Mouse (Mus musculus): Measurements from ENCODE around the gene Prkacb. TPM values are rescaled to one million over a fixed set of nuclear protein-coding genes. Genes with fewer than 3 reads are reported as not detected.

The Prkacb gene
- polyA plus RNA-seq, 1 experiment, result 26.1 TPM

DNA sequence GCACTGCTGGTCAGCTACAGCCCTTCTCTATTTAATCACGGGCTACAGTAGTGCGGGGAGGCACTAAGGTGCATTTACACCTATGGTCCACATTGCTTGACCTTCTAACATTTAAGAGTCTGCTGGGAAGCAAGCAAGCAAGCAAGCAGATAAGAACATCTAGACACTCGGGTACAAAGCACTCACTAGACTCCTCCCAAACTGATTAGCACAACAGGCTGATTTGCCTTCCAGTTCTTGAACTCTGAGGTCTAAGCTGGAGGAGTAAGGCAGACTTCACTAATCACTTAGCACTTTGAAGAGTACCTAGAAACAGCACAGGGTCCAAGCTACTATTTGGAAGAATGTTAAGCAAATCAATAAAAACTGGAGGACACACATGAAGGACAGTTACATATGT is 77.1 kb downstream of the Prkacb start:
- DNase-seq, result no peak
- TF ChIP-seq POLR2A (IDR thresholded peaks at IDR 0.05; ENCODE audit: borderline replicate concordance, extremely low read depth, low read depth, low read length) (no peak), CTCF (IDR thresholded peaks at IDR 0.05; ENCODE audit: insufficient read depth, low read length) (no peak)
- no peak overlapping the region for H3K4me3 ChIP-seq (replicated peaks; ENCODE audit: extremely low read depth, low read depth, low read length)
- no peaks in the 10 kb centered on the region for H3K4me1 ChIP-seq (ENCODE audit: control insufficient read depth, insufficient read depth, low read length)
- 63% methylated on average over 3 of the region's 3 CpGs for WGBS

- no peak for DNase-seq
- WGBS, result 74% methylated on average over 9 of the region's 9 CpGs
- Histone ChIP-seq H3K4me1 (ENCODE audit: control insufficient read depth, insufficient read depth, low read length) (no peaks in the 10 kb centered on the region), H3K4me3 (replicated peaks; ENCODE audit: extremely low read depth, low read depth, low read length) (no peak overlapping the region)
- TF ChIP-seq CTCF (IDR thresholded peaks at IDR 0.05; ENCODE audit: insufficient read depth, low read length) (no peak), POLR2A (IDR thresholded peaks at IDR 0.05; ENCODE audit: borderline replicate concordance, extremely low read depth, low read depth, low read length) (no peak)
These were observed 77.7 kb downstream of the Prkacb start for GRCm38 (mm10) chr3:146734907-146735629.

GRCm38 (mm10) chr3:146731499-146731898 is 81.3 kb downstream of the Prkacb start:
- DNase-seq, result no peak
- no peak for TF ChIP-seq CTCF (IDR thresholded peaks at IDR 0.05; ENCODE audit: insufficient read depth, low read length)
- TF ChIP-seq POLR2A (IDR thresholded peaks at IDR 0.05; ENCODE audit: borderline replicate concordance, extremely low read depth, low read depth, low read length), result no peak
- 90% methylated on average over 11 of the region's 11 CpGs for WGBS
- Histone ChIP-seq H3K4me3 (replicated peaks; ENCODE audit: extremely low read depth, low read depth, low read length) (no peak overlapping the region), H3K4me1 (ENCODE audit: control insufficient read depth, insufficient read depth, low read length) (no peaks in the 10 kb centered on the region)

DNA sequence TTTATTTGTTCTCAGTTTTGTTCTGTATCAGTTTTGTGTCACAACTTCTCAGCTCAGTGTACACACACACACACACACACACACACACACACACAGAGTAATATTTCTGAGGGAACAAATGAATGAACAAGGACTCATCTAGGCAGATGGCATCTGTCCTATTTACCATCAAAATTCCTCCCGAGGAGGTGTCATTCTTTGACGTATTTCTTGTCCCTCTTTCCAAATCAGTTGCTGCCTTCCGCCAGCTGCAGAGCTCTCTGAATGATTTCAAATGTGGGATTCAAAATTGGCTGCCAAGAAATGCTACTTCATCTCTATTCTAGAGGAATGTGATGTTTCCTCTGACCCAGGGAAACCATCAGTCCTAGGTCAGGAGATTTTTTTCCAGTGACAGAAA is 89.8 kb downstream of the Prkacb start:
- 63% methylated on average over 3 of the region's 3 CpGs for WGBS
- no peak for TF ChIP-seq CTCF (IDR thresholded peaks at IDR 0.05; ENCODE audit: insufficient read depth, low read length)
- TF ChIP-seq POLR2A (IDR thresholded peaks at IDR 0.05; ENCODE audit: borderline replicate concordance, extremely low read depth, low read depth, low read length), result no peak
- Histone ChIP-seq H3K4me3 (replicated peaks; ENCODE audit: extremely low read depth, low read depth, low read length) (no peak overlapping the region), H3K4me1 (ENCODE audit: control insufficient read depth, insufficient read depth, low read length) (no peaks in the 10 kb centered on the region)
- DNase-seq, result no peak

DNA sequence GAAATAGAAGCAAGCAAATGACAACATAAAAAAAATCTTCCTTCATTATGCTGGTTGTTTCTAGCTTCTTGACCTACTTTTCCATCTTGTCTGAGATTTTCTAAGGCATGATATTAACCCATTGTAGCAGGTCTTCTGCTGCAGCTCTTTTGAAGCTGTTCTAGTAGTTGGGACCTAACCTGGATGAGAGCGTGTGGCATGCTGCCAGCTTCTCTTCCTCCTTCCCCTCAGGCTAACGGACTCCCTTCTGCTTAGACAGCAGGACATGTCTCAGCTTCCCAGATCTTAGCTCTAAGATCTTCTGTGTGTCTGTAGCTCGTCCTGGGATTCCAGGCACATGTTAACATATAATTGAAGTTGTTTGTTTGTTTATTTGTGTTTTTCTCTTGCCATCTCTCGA is 93.1 kb downstream of the Prkacb start:
- no peak for TF ChIP-seq POLR2A (IDR thresholded peaks at IDR 0.05; ENCODE audit: borderline replicate concordance, extremely low read depth, low read depth, low read length)
- no peak for TF ChIP-seq CTCF (IDR thresholded peaks at IDR 0.05; ENCODE audit: insufficient read depth, low read length)
- WGBS, result 55% methylated on average over 4 of the region's 4 CpGs
- Histone ChIP-seq H3K4me1 (ENCODE audit: control insufficient read depth, insufficient read depth, low read length) (no peaks in the 10 kb centered on the region), H3K4me3 (replicated peaks; ENCODE audit: extremely low read depth, low read depth, low read length) (no peak overlapping the region)
- no peak for DNase-seq

DNA sequence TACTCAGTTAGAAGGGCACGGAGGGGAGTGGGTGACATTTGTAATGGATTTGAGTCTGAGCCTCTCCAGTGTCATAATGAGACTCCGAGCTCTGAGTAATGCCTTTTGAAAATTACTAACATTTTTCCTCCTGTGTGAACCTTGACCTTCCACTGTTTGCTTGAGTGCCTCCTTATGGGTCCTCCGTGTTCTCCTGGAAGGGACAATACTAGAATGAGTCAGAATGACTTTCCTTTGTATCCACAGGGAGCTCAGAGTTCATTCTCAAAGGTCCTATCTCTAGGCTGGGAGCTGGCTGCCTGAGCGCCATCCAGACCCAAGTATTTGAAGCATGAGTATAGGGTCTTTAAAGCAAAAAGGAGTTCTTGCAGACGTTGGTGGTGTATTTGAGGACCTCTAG is 94.5 kb downstream of the Prkacb start:
- H3K4me3 ChIP-seq (replicated peaks; ENCODE audit: extremely low read depth, low read depth, low read length), result no peak overlapping the region
- WGBS, result 69% methylated on average over 5 of the region's 5 CpGs
- DNase-seq, result no peak
- H3K4me1 ChIP-seq (ENCODE audit: control insufficient read depth, insufficient read depth, low read length), result no peaks in the 10 kb centered on the region
- TF ChIP-seq CTCF (IDR thresholded peaks at IDR 0.05; ENCODE audit: insufficient read depth, low read length), result no peak

DNA sequence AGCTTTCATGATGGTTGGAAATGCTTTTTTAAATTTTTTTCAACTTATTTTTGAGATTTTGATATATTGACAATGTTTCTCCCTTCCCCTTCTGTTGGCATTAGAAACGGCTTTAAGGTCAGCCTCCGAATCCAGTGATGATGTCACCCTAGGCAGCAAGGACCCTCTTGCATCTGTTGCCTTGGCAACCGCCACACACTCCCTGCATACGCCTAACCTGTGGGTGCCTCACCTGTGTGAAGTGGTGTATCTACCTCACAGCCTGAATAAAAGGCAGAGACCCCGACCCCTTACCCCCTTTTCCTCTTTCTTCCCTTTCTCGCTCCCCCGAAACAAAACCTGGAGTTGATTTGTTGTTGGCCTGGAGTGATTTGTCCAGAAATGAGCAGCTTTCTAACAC is 100.5 kb downstream of the Prkacb start:
- TF ChIP-seq CTCF (IDR thresholded peaks at IDR 0.05; ENCODE audit: insufficient read depth, low read length) (no peak), POLR2A (IDR thresholded peaks at IDR 0.05; ENCODE audit: borderline replicate concordance, extremely low read depth, low read depth, low read length) (no peak)
- WGBS, result 66% methylated on average over 7 of the region's 7 CpGs
- no peak for DNase-seq
- H3K4me1 ChIP-seq (ENCODE audit: control insufficient read depth, insufficient read depth, low read length), result no peaks in the 10 kb centered on the region
- H3K4me3 ChIP-seq (replicated peaks; ENCODE audit: extremely low read depth, low read depth, low read length), result no peak overlapping the region

DNA sequence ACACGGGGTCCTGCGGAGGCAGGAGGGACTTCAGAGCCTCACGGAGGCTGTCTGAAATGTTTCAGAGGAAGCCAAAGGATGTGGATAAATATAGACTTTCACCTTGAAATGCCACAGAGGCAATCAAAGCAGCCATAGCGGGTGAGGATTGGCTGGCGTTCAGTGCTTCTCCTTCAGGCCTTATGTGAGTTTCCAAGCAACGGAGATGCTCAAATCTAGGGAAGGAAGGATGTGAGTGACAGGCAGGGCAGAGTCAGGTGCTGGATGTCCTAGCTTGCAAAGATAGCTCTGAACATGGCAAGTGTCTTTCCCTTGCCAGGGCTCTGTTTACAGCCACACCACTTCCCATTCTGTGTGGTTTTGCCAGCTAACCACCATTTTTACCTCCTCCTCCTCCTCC is 101.2 kb downstream of the Prkacb start:
- Histone ChIP-seq H3K4me1 (ENCODE audit: control insufficient read depth, insufficient read depth, low read length) (no peaks in the 10 kb centered on the region), H3K4me3 (replicated peaks; ENCODE audit: extremely low read depth, low read depth, low read length) (no peak overlapping the region)
- WGBS, result 42% methylated on average over 6 of the region's 6 CpGs
- TF ChIP-seq POLR2A (IDR thresholded peaks at IDR 0.05; ENCODE audit: borderline replicate concordance, extremely low read depth, low read depth, low read length) (no peak), CTCF (IDR thresholded peaks at IDR 0.05; ENCODE audit: insufficient read depth, low read length) (no peak)
- no peak for DNase-seq

GRCm38 (mm10) chr3:146711084-146711483 is 101.7 kb downstream of the Prkacb start:
- WGBS, result 76% methylated on average over 7 of the region's 7 CpGs
- DNase-seq, result no peak
- H3K4me3 ChIP-seq (replicated peaks; ENCODE audit: extremely low read depth, low read depth, low read length), result no peak overlapping the region
- no peaks in the 10 kb centered on the region for H3K4me1 ChIP-seq (ENCODE audit: control insufficient read depth, insufficient read depth, low read length)
- no peak for TF ChIP-seq CTCF (IDR thresholded peaks at IDR 0.05; ENCODE audit: insufficient read depth, low read length)
- no peak for TF ChIP-seq POLR2A (IDR thresholded peaks at IDR 0.05; ENCODE audit: borderline replicate concordance, extremely low read depth, low read depth, low read length)

DNA sequence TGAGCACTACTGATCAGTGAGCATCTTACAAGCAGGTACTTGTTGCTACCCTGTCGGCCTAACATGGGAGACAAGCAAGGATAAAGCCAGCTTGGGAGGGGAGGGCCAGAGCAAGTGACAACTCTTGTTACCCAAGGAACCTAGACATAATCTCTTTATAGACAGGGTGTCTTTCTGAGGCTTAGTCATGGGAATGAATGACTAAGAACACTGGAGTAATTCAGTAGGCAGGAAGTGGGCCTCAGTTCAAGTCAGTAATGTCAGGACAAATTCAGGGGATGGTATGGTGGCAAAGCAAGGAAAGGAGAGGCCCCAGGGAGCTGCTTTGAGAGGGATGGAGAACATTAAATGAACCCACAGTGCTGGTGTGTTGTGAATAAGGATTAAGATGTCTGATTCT is 103.7 kb downstream of the Prkacb start:
- Histone ChIP-seq H3K4me3 (replicated peaks; ENCODE audit: extremely low read depth, low read depth, low read length) (no peak overlapping the region), H3K4me1 (ENCODE audit: control insufficient read depth, insufficient read depth, low read length) (no peaks in the 10 kb centered on the region)
- no peak for DNase-seq
- WGBS, result 97% methylated on average over 1 of the region's 1 CpGs
- no peak for TF ChIP-seq POLR2A (IDR thresholded peaks at IDR 0.05; ENCODE audit: borderline replicate concordance, extremely low read depth, low read depth, low read length)
- TF ChIP-seq CTCF (IDR thresholded peaks at IDR 0.05; ENCODE audit: insufficient read depth, low read length), result no peak

All from lung, adult 2 months (tissue).